Mouse (Mus musculus) E14TG2a.4 (cell line): ENCODE results near the gene Gsg1l.

Experiments used
- CTCF ChIP-seq: conservative IDR thresholded peaks from 2 replicates; pipeline ENCODE4 v1.5.1; 2014; ENCODE audit warnings: low read length
- NANOG ChIP-seq: IDR thresholded peaks from 2 replicates; pipeline ENCODE4 v1.6.1; 2014; ENCODE audit warnings: borderline replicate concordance, low read length, mixed read lengths

GRCm38 (mm10) chr7:126054574-126054973 lies 27.6 kb downstream of the Gsg1l start:
- no peak for TF ChIP-seq CTCF
- no peak for TF ChIP-seq NANOG
